Mouse (Mus musculus): ENCODE measurements at regions not wholly inside any gene's neighbourhood (a gene's known extent, or its start where the extent isn't known, plus 50 kb on each side); places are given as distances from the start of the nearest gene placed in this dataset.

- H3K27ac ChIP-seq (ENCODE audit: low read depth, low read length), result no peak overlapping the region
- H3K4me3 ChIP-seq (ENCODE audit: low read depth, low read length), result no peak overlapping the region
- H3K36me3 ChIP-seq (ENCODE audit: insufficient read depth), result no peaks in the 10 kb centered on the region
- WGBS, result 22% methylated on average over 7 of the region's 7 CpGs
- no peaks in the 10 kb centered on the region for H3K27me3 ChIP-seq (ENCODE audit: insufficient read depth, low read length)
- no peaks in the 10 kb centered on the region for H3K9me3 ChIP-seq (ENCODE audit: low read length)
- TF ChIP-seq CTCF (IDR thresholded peaks at IDR 0.05; ENCODE audit: low read depth), result no peak
- ATAC-seq (peak; percentile 98), DNase-seq (peak; percentile 80)
- H3K9ac ChIP-seq, result no peak overlapping the region
- 0 out of 2 replicates have a peak, but pooled peaks cover 7% of the 10 kb centered on the region for H3K4me1 ChIP-seq (ENCODE audit: insufficient read depth)
- H3K4me2 ChIP-seq (ENCODE audit: low read depth), result peak overlapping the region; percentile 23
Observed at GRCm38 (mm10) chr4:90437375-90438190, 219.0 kb downstream of the Zfp352 start.

GRCm38 (mm10) chr4:90438191-90438922 lies 219.7 kb downstream of the Zfp352 start:
- Histone ChIP-seq H3K27me3 (ENCODE audit: insufficient read depth, low read length) (no peaks in the 10 kb centered on the region), H3K36me3 (ENCODE audit: insufficient read depth) (no peaks in the 10 kb centered on the region), H3K9me3 (ENCODE audit: low read length) (no peaks in the 10 kb centered on the region), H3K4me2 (ENCODE audit: low read depth) (peak overlapping the region; percentile 23), H3K4me1 (ENCODE audit: insufficient read depth) (0 out of 2 replicates have a peak, but pooled peaks cover 7% of the 10 kb centered on the region), H3K4me3 (ENCODE audit: low read depth, low read length) (no peak overlapping the region), H3K9ac (no peak overlapping the region), H3K27ac (ENCODE audit: low read depth, low read length) (no peak overlapping the region)
- WGBS, result 44% methylated on average over 10 of the region's 10 CpGs
- no peak for TF ChIP-seq CTCF (IDR thresholded peaks at IDR 0.05; ENCODE audit: low read depth)
- DNase-seq (peak; percentile 18), ATAC-seq (peak; percentile 40; the same call in 1 of the 2 replicates)

GRCm38 (mm10) chr4:90445268-90445667 lies 226.6 kb downstream of the Zfp352 start:
- ATAC-seq, result peak; percentile 83
- 28% methylated on average over 3 of the region's 3 CpGs for WGBS
- peak; percentile 25 for DNase-seq

GRCm38 (mm10) chr4:90452576-90452975 lies 234.0 kb downstream of the Zfp352 start:
- no peak overlapping the region for H3K9ac ChIP-seq
- no peaks in the 10 kb centered on the region for H3K9me3 ChIP-seq (ENCODE audit: low read length)
- no peak overlapping the region for H3K4me2 ChIP-seq (ENCODE audit: low read depth)
- no peak for TF ChIP-seq CTCF (IDR thresholded peaks at IDR 0.05; ENCODE audit: low read depth)
- H3K4me1 ChIP-seq (ENCODE audit: insufficient read depth), result no peaks in the 10 kb centered on the region
- no peak overlapping the region for H3K27ac ChIP-seq (ENCODE audit: low read depth, low read length)
- DNase-seq (no peak), ATAC-seq (no peak)
- H3K27me3 ChIP-seq (ENCODE audit: insufficient read depth, low read length), result no peaks in the 10 kb centered on the region
- no peak overlapping the region for H3K4me3 ChIP-seq (ENCODE audit: low read depth, low read length)
- H3K36me3 ChIP-seq (ENCODE audit: insufficient read depth), result no peaks in the 10 kb centered on the region

More at GRCm38 (mm10) chr4:90445268-90445667, 226.6 kb downstream of the Zfp352 start:
- no peak overlapping the region for H3K27ac ChIP-seq (ENCODE audit: low read depth, low read length)
- H3K4me1 ChIP-seq (ENCODE audit: insufficient read depth), result no peaks in the 10 kb centered on the region
- H3K36me3 ChIP-seq (ENCODE audit: insufficient read depth), result no peaks in the 10 kb centered on the region
- H3K4me3 ChIP-seq (ENCODE audit: low read depth, low read length), result no peak overlapping the region
- TF ChIP-seq CTCF (IDR thresholded peaks at IDR 0.05; ENCODE audit: low read depth), result no peak
- H3K9ac ChIP-seq, result no peak overlapping the region
- H3K27me3 ChIP-seq (ENCODE audit: insufficient read depth, low read length), result no peaks in the 10 kb centered on the region
- no peaks in the 10 kb centered on the region for H3K9me3 ChIP-seq (ENCODE audit: low read length)
- H3K4me2 ChIP-seq (ENCODE audit: low read depth), result no peak overlapping the region

- no peak for TF ChIP-seq CTCF (IDR thresholded peaks at IDR 0.05; ENCODE audit: low read depth)
- ATAC-seq (no peak), DNase-seq (no peak)
- no peaks in the 10 kb centered on the region for H3K36me3 ChIP-seq (ENCODE audit: insufficient read depth)
- H3K9me3 ChIP-seq (ENCODE audit: low read length), result no peaks in the 10 kb centered on the region
- no peaks in the 10 kb centered on the region for H3K27me3 ChIP-seq (ENCODE audit: insufficient read depth, low read length)
- no peaks in the 10 kb centered on the region for H3K4me1 ChIP-seq (ENCODE audit: insufficient read depth)
- no peak overlapping the region for H3K4me2 ChIP-seq (ENCODE audit: low read depth)
- 89% methylated on average over 3 of the region's 3 CpGs for WGBS
- H3K9ac ChIP-seq, result no peak overlapping the region
- no peak overlapping the region for H3K4me3 ChIP-seq (ENCODE audit: low read depth, low read length)
- no peak overlapping the region for H3K27ac ChIP-seq (ENCODE audit: low read depth, low read length)
Observed at GRCm38 (mm10) chr4:90453029-90453428, 234.4 kb downstream of the Zfp352 start.

GRCm38 (mm10) chr4:90496891-90497610 lies 278.4 kb downstream of the Zfp352 start:
- TF ChIP-seq CTCF (IDR thresholded peaks at IDR 0.05; ENCODE audit: low read depth), result no peak

More at GRCm38 (mm10) chr4:90496891-90497610, 278.4 kb downstream of the Zfp352 start:
- Histone ChIP-seq H3K4me2 (ENCODE audit: low read depth) (no peak overlapping the region), H3K9ac (no peak overlapping the region), H3K36me3 (ENCODE audit: insufficient read depth) (no peaks in the 10 kb centered on the region), H3K4me3 (ENCODE audit: low read depth, low read length) (no peak overlapping the region), H3K27ac (ENCODE audit: low read depth, low read length) (no peak overlapping the region), H3K27me3 (ENCODE audit: insufficient read depth, low read length) (no peaks in the 10 kb centered on the region), H3K9me3 (ENCODE audit: low read length) (no peaks in the 10 kb centered on the region), H3K4me1 (ENCODE audit: insufficient read depth) (no peaks in the 10 kb centered on the region)
- DNase-seq (no peak), ATAC-seq (no peak)
- WGBS, result 91% methylated on average over 5 of the region's 5 CpGs
